Mouse (Mus musculus): ENCODE measurements at regions not wholly inside any gene's neighbourhood (a gene's known extent, or its start where the extent isn't known, plus 50 kb on each side); places are given as distances from the start of the nearest gene placed in this dataset.

DNA sequence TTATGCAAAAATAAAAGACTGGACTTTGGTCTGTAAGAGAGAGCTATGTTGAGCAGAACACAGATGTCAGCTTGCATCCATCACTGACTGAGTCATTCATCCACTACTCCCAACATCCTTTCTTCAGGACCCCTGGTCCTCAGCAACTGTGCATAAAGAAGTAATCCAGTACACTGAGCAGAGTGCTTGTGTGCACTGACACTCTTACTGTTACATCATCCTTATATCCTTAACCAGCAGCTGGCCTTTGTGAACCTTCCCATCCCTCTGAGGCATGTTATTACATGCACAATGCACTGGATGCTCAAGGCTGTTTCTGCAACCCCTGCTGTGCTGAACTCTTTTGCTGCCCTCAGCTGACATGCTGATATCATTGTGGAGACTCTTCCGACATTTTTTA, 144.2 kb upstream of the Fam92a start:
- no peak for TF ChIP-seq MYOG (IDR thresholded peaks at IDR 0.05; ENCODE audit: control insufficient read depth in 1 of 3, insufficient read depth in 1 of 3, insufficient read length in 2 of 3, low read depth in 2 of 3)
- no peak for TF ChIP-seq TCF12 (IDR thresholded peaks at IDR 0.05; ENCODE audit: insufficient read depth, poor library complexity, severe bottlenecking)
- no peak for TF ChIP-seq POLR2A (IDR thresholded peaks at IDR 0.05; ENCODE audit: insufficient read length, low read depth)
